Mouse (Mus musculus) forebrain, embryonic 14.5 days (tissue): Measurements from ENCODE around the gene 4931429L15Rik. TPM values are rescaled to one million over a fixed set of nuclear protein-coding genes. Genes with fewer than 3 reads are reported as not detected.
"Not testable (repeated sequence)": the region's sequence is repeated elsewhere in the genome, so short reads cannot be mapped to it uniquely, and the experiment has no call there.

ENCODE experiments used
- ATAC-seq: fragments of 200-750 bp; cut with Nextera tagmentation; 2 replicates; pipeline ENCODE4 v1.8.0; 2017; ENCODE audit warnings: mild to moderate bottlenecking, moderate library complexity
- DNase-seq: peaks from one replicate; pipeline ENCODE4 v3.0.0-alpha.2; 2015; ENCODE audit warnings: low spot score
- H3K27ac ChIP-seq: fragments of 300-500 bp; sonication (generic); 2 replicates; pipeline ENCODE4 v1.5.1; 2014; ENCODE audit warnings: low read depth, mild to moderate bottlenecking, control low read depth, low read length, moderate library complexity
- H3K27me3 ChIP-seq: fragments of 300-500 bp; sonication (generic); replicated peaks from 2 replicates; pipeline ENCODE4 v1.6.1; 2014; ENCODE audit warnings: low read length, control low read depth, mixed read lengths; ENCODE audit not compliant: control insufficient read depth, insufficient read depth
- H3K36me3 ChIP-seq: fragments of 300-500 bp; sonication (generic); 2 replicates; pipeline ENCODE4 v1.6.1; 2014; ENCODE audit warnings: low read length, control low read depth; ENCODE audit not compliant: control insufficient read depth, insufficient read depth
- H3K4me1 ChIP-seq: fragments of 300-500 bp; sonication (generic); 2 replicates; pipeline ENCODE4 v1.6.1; 2014; ENCODE audit warnings: antibody characterized with exemption, low read length, control low read depth; ENCODE audit not compliant: control insufficient read depth, insufficient read depth
- H3K4me2 ChIP-seq: fragments of 300-500 bp; sonication (generic); 2 replicates; pipeline ENCODE4 v1.6.1; 2014; ENCODE audit warnings: mild to moderate bottlenecking, control low read depth, low read length
- H3K4me3 ChIP-seq: fragments of 300-500 bp; sonication (generic); 2 replicates; pipeline ENCODE4 v1.5.1; 2014; ENCODE audit warnings: low read depth, low read length, control low read depth
- H3K9ac ChIP-seq: fragments of 300-500 bp; sonication (generic); 2 replicates; pipeline ENCODE4 v1.6.1; 2014; ENCODE audit warnings: mild to moderate bottlenecking, low read length, control low read depth, moderate library complexity
- H3K9me3 ChIP-seq: fragments of 300-500 bp; sonication (generic); replicated peaks from 2 replicates; pipeline ENCODE4 v1.6.1; 2016; ENCODE audit warnings: low read length, control low read depth, mixed read lengths; ENCODE audit not compliant: control insufficient read depth
- WGBS: fragments of 180-500 bp; shearing (Covaris S2); extraction: QIAGEN DNeasy Blood & Tissue Kit; methylation state at CpG from one replicate; pipeline ENCODE4 v1.1.7; 2014; 5-methylcytosine and 5-hydroxymethylcytosine counted together
- polyA plus RNA-seq: library from polyadenylated mRNA; unstranded; fragments of >200 nt; fragmentation: Nextera tagmentation; extraction: Ambion mirVana; gene quantifications from 2 replicates; pipeline ENCODE4 v1.2.1, GENCODE M21; 2014

The 4931429L15Rik gene
- polyA plus RNA-seq, 1 experiment from 2014 or later, result not detected

DNA sequence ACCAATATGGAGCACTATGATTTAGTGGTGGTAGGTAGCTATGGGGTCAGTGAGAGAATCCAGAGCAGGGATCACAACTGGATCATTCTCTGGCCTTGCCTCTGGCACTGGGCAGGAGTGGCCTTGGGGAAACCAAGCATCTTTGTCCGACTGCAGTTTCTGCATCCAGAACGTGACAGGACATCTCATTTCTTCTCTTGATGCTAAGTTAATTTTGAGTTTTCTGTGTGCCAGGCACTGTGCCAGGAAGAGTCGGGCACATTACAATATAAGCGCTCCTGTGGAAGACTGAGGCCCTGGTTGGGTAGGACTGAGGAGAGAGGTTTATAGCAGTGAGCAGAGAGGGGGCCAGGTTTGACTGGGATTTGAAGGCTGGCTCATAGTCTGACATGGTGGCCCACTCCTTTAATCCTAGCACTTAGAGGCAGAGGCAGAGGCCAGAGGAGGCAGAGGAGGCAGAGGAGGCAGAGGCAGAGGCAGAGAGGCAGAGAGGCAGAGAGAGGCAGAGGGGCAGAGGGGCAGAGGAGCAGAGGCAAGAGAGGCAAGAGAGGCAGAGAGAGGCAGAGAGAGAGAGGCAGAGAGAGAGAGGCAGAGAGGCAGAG lies 19.4 kb upstream of the 4931429L15Rik start:
- peaks cover 16% of the 10 kb centered on the region for H3K4me1 ChIP-seq
- H3K9me3 ChIP-seq, result no peaks in the 10 kb centered on the region
- H3K36me3 ChIP-seq, result no peaks in the 10 kb centered on the region
- H3K4me3 ChIP-seq, result no peak overlapping the region
- no peak overlapping the region for H3K9ac ChIP-seq
- DNase-seq (no peak), ATAC-seq (no peak)
- H3K27me3 ChIP-seq, result no peaks in the 10 kb centered on the region
- no peak overlapping the region for H3K4me2 ChIP-seq
- H3K27ac ChIP-seq, result no peak overlapping the region; the same call in 1 of the 2 replicates
- 74% methylated on average over 4 of the region's 4 CpGs for WGBS

DNA sequence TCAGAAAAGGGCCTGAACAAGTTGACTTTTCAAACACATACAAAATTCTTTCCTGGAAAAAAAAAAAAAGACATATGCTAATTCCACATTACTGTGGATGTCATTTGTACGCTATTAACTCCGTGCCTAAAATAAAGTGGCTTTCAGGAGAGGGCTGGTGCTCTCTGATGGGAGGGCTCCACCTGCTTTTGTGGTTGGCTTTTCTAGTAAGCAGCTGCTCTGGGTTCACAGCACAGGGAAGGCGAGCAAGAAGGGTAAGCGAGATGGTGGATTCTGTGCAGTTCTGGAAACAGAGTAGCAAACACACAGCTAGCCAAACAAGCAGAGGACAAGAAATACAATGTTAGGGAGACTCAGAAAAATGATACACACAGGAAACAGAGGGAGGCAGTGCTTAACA lies 18.6 kb upstream of the 4931429L15Rik start:
- Histone ChIP-seq H3K4me3 (no peak overlapping the region), H3K27me3 (no peaks in the 10 kb centered on the region), H3K4me2 (no peak overlapping the region), H3K4me1 (peaks cover 16% of the 10 kb centered on the region), H3K27ac (no peak overlapping the region; the same call in 1 of the 2 replicates), H3K36me3 (no peaks in the 10 kb centered on the region), H3K9ac (no peak overlapping the region), H3K9me3 (no peaks in the 10 kb centered on the region)
- DNase-seq (no peak), ATAC-seq (peak; percentile 23; the same call in 1 of the 2 replicates)
- 20% methylated on average over 4 of the region's 4 CpGs for WGBS

DNA sequence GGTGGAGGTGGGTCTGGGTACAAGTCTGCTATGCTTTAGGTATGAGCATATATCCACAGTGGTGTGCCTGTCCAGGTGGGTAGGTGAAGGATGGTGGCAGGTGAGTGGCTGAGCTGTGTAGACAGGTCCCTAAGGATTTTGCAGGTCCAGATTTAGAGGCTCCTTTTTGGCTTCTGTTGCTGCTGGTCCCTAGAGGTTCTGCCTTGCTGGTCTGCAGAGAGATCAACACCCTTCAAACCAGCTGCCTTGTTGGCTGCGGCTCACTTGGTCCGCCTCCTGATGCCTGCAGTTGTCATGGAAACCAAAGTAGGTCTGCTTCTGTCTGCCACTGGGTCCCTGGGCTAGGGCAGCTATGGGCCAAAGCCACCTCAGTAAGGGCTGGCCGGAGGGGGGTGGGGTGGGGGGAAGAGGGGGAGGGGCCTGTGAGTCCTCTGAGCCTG lies 18.1 kb upstream of the 4931429L15Rik start:
- WGBS, result 9% methylated on average over 3 of the region's 3 CpGs
- Histone ChIP-seq H3K36me3 (no peaks in the 10 kb centered on the region), H3K4me3 (no peak overlapping the region), H3K27me3 (no peaks in the 10 kb centered on the region), H3K9ac (no peak overlapping the region), H3K9me3 (no peaks in the 10 kb centered on the region), H3K27ac (peak overlapping the region; percentile 39; the same call in 1 of the 2 replicates), H3K4me1 (peaks cover 16% of the 10 kb centered on the region), H3K4me2 (no peak overlapping the region)
- peak; percentile 83 for DNase-seq
- ATAC-seq, result peak; percentile 85

DNA sequence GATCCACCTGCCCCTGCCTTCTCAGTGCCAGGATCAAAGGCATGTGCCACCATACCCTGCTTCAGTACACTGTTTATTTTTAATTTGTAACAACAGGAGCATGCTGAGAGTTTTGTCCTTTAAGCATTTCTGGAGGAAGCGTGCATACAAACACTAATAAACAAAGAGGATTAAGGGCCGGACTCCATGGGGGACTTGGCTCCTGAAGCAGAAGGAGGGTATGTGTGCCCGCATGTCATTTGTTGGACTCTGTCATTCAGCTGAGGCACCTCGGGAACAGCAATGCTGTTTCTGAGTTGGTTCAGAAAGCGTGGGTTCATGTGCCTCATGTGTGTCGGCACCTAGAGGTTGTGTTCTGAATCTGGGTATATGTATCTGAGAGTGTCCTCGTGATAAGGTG lies 17.5 kb upstream of the 4931429L15Rik start:
- WGBS, result 33% methylated on average over 7 of the region's 7 CpGs
- Histone ChIP-seq H3K4me3 (no peak overlapping the region), H3K4me1 (peaks cover 16% of the 10 kb centered on the region), H3K9ac (no peak overlapping the region), H3K27ac (peak overlapping the region; percentile 39; the same call in 1 of the 2 replicates), H3K4me2 (no peak overlapping the region), H3K27me3 (no peaks in the 10 kb centered on the region), H3K9me3 (no peaks in the 10 kb centered on the region), H3K36me3 (no peaks in the 10 kb centered on the region)
- DNase-seq, result no peak
- peak; percentile 23; the same call in 1 of the 2 replicates for ATAC-seq

DNA sequence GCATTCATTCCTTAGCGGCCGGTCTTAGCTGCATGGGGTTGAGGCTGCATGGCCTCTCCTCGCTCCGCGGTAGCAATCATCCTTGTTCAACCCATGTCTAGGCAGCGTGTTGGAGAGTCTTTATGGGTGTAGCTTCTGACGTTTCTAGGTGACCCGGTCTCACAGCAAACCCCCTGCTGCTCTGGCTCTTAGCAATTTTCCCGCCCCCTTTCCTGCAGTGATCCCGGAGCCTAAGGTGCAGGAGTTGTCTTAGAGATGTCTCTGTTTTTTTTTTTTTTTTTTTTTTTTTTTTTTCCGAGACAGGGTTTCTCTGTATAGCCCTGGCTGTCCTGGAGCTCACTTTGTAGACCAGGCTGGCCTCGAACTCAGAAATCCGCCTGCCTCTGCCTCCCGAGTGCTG lies 16.5 kb upstream of the 4931429L15Rik start:
- H3K27me3 ChIP-seq, ATAC-seq: not testable (repeated sequence)

DNA sequence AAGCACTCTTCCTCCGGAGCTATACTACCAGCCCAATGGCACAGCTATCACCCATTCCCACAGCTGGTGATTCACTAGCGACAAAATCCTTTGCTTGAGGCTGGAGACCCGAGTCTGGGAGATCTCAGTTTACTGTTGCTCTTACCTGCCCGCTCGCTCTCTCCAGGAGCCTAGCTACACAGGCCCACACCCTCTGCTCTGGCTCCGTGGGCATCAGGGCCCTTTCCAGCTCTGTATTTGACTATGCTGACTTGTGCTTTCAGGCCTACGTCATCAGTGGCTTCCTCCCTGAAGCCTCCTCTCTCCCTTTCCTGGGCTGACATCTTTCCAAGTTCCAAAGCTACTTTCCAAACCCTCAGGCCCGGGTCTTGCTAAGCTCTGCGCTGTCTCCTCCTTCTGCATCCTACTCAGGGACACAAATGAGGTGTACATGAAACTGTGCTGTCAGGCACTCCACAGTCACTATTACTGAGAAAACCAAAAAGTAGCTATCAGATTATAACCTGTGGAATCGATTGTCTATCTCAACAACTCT lies 15.7 kb upstream of the 4931429L15Rik start:
- Histone ChIP-seq H3K27ac (no peak overlapping the region), H3K27me3 (no peaks in the 10 kb centered on the region), H3K9me3 (no peaks in the 10 kb centered on the region), H3K4me3 (no peak overlapping the region), H3K36me3 (no peaks in the 10 kb centered on the region), H3K4me1 (peaks cover 16% of the 10 kb centered on the region), H3K9ac (no peak overlapping the region), H3K4me2 (no peak overlapping the region)
- ATAC-seq, result no peak
- DNase-seq, result no peak
- 79% methylated on average over 10 of the region's 10 CpGs for WGBS

More for the DNA sequence above, 16.5 kb upstream of the 4931429L15Rik start:
- H3K36me3 ChIP-seq, H3K27ac ChIP-seq, DNase-seq, H3K9me3 ChIP-seq, H3K4me3 ChIP-seq, H3K4me2 ChIP-seq, H3K9ac ChIP-seq: not testable (repeated sequence)
- WGBS, result 61% methylated on average over 12 of the region's 14 CpGs
- peaks cover 16% of the 10 kb centered on the region for H3K4me1 ChIP-seq

DNA sequence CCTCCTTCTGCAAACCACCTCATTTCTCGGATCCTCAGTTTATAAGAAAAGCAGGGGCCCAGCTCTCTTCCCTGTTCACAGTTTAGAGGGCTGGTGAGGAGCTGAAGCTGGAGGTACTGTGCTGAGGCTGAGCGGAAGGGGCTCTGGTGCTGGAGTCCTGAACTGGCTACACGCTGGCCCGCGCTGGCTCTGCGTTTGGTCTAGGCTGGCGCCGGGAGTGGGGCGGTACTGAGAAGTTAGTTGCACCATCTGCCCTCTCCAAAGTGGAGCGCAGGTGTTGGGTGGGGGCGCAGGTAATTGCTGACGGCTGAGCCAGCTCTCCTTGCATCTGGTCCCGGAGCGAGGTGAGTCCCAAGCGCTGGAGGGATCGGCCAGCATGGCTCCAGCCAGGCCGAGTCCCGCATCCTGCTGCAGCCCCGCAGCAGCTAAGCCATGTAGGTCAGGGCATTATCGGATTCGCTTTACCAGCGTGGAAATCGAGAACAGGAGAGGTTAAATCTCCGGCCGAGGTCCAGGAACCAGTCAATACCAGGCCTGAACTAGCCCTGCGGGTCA lies 14.8 kb upstream of the 4931429L15Rik start:
- no peak overlapping the region for H3K9ac ChIP-seq
- WGBS, result 39% methylated on average over 26 of the region's 26 CpGs
- DNase-seq (no peak), ATAC-seq (no peak)
- H3K9me3 ChIP-seq, result no peaks in the 10 kb centered on the region
- no peak overlapping the region for H3K4me3 ChIP-seq
- no peak overlapping the region for H3K4me2 ChIP-seq
- H3K36me3 ChIP-seq, result no peaks in the 10 kb centered on the region
- peaks cover 16% of the 10 kb centered on the region for H3K4me1 ChIP-seq
- no peaks in the 10 kb centered on the region for H3K27me3 ChIP-seq
- no peak overlapping the region for H3K27ac ChIP-seq

DNA sequence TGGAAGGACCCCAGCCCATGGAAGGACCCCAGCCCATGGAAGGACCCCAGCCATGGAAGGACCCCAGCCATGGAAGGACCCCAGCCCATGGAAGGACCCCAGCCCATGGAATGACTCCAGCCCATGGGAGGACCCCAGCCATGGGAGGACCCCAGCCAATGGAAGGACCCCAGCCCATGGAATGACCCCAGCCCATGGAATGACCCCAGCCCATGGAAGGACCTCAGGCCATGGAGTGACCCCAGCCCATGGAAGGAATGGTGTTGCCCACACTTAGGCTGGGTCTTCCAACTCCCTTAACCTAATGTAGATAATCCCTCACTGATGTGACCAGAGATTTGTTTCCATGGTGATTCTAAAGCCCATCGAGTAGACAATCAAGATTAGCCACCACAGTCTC lies 11.5 kb upstream of the 4931429L15Rik start:
- no peak overlapping the region for H3K9ac ChIP-seq
- H3K4me3 ChIP-seq, result no peak overlapping the region
- peaks cover 14% of the 10 kb centered on the region; the same call in 1 of the 2 replicates for H3K4me1 ChIP-seq
- H3K36me3 ChIP-seq, result no peaks in the 10 kb centered on the region
- no peaks in the 10 kb centered on the region for H3K27me3 ChIP-seq
- WGBS, result 75% methylated on average over 1 of the region's 1 CpGs
- DNase-seq, result no peak
- no peaks in the 10 kb centered on the region for H3K9me3 ChIP-seq
- H3K4me2 ChIP-seq, result no peak overlapping the region
- no peak overlapping the region for H3K27ac ChIP-seq
- no peak for ATAC-seq

DNA sequence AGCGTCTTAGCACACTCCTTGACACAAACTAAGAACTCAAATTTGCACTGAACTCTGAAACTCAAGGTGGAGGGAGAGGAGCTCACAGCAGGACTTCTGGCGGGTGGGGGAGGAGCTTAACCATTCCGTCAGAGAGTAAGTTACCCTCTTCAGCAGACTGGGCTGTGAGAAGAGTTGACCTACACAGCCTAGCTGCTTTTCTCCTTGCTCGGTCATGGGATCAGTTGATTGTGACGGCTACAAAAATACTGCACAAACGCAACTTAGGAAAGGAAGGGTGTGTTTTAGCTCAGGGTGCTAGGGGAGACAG lies 10.8 kb upstream of the 4931429L15Rik start:
- ATAC-seq, result no peak
- Histone ChIP-seq H3K27me3 (no peaks in the 10 kb centered on the region), H3K4me3 (no peak overlapping the region), H3K9me3 (no peaks in the 10 kb centered on the region), H3K4me1 (peaks cover 14% of the 10 kb centered on the region; the same call in 1 of the 2 replicates), H3K36me3 (no peaks in the 10 kb centered on the region), H3K4me2 (no peak overlapping the region), H3K9ac (no peak overlapping the region), H3K27ac (no peak overlapping the region)
- DNase-seq, result no peak
- WGBS, result 56% methylated on average over 6 of the region's 6 CpGs
